Mouse (Mus musculus): ENCODE measurements around the gene Upf3b.
"Not testable (repeated sequence)": the region's sequence is repeated elsewhere in the genome, so short reads cannot be mapped to it uniquely, and the experiment has no call there.

The Upf3b gene

GRCm38 (mm10) chrX:37110193-37110880, at the start of gene Upf3b:
Gene Upf3b, minus strand, starts transcription at chrX:37110322.
- DNase-seq: peak; percentile 93 to 95

DNA sequence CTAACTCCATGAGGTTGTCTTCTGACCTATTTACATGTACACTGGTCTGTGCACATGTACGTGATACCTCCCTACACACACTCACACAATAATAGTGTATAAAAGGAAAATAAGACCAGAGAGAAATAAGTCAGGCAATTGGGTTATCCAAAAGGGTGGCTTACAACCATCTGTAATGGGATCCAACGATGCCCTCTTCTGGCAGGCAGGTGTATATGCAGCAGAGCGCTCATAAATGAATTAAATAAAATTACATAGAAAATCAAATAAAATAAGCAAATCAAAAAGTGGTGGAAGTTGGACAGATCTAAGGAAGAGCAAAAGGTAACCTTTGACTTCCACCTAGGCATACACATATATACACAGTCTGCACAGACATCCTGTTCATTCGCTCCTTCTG, 47.7 kb upstream of the Upf3b start:
- DNase-seq: peak in 1 of 2 experiments; percentile 4

- peak; percentile 27 to 33 for DNase-seq
Measured at GRCm38 (mm10) chrX:37144954-37145353, 34.8 kb upstream of the Upf3b start.

- not testable (repeated sequence) for DNase-seq
Measured at GRCm38 (mm10) chrX:37144498-37144897, 34.4 kb upstream of the Upf3b start.

DNA sequence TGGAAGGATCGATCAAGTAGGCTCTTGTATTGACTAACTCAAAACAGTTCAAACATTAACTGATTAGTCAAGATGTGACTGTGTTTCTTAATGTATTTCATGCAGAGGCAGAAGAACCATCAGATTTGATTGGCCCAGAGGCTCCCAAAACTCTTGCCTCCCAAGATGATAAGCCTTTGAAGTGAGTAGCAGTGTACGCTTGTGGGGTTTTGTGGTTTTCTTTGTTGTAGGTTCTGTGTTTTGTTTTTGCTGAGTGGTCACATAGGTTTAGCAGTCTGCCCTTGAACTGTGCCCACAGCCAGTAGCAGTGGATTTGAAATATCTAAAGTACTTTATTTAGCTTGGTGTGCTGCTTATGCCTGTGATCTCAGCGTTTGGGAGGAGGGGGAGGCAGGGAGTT, 31.6 kb upstream of the Upf3b start:
- no peak for DNase-seq

DNA sequence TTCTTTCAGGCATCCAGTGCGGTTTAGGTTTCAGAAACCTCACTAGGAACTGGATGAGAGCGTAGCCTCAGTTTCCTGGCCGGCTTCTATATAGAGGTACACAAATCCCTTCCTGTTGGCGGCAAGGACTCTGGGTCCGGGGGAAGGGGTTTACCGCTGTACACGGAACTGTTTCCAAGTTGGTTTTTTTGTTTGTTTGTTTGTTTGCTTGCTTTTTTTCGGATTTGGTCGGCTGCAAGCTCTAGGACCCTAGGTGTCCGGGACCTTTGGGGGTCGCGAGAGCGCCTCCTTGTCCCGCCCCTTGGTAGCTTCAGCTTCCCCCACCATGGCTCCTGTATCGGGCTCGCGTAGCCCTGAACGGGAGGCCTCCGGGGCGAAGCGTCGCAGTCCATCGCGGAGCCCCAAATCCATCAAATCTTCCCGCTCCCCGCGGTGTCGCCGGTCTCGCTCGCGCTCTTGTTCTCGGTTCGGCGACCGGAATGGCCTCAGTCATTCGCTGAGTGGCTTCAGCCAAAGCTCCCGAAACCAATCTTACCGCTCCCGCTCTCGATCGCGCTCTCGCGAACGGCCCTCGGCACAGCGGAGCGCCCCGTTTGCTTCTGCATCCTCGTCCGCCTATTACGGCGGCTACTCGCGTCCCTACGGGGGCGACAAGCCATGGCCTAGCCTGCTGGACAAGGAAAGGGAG, 16.7 kb upstream of the Upf3b start, which contains the start of gene Nkap:
Gene Nkap, plus strand, starts transcription at position 125 of the 688 bp plus-strand sequence.
- peak; percentile 79 to 84 for DNase-seq

DNA sequence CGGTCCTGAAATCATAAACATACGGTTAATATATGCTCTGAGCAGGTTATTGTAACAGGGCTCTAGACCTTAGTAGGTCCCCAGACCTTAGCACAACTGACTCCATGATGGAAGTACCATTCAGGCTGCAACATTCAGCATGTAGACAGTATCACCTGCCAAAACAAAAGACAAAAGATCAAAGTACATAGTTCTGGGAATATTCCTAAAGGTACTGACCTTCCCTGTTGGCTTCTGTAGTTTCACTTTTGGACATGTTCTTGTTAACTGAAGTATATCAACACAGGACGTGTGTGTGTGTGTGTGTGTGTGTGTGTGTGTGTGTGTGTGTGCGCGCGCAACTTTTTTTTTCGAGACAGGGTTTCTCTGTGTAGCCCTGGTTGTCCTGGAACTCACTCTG, 15.4 kb upstream of the Upf3b start:
- DNase-seq: no peak

GRCm38 (mm10) chrX:37120212-37120611, 10.1 kb upstream of the Upf3b start:
- DNase-seq: no peak

- DNase-seq: no peak
Measured at GRCm38 (mm10) chrX:37119585-37119984, 9.5 kb upstream of the Upf3b start.

DNA sequence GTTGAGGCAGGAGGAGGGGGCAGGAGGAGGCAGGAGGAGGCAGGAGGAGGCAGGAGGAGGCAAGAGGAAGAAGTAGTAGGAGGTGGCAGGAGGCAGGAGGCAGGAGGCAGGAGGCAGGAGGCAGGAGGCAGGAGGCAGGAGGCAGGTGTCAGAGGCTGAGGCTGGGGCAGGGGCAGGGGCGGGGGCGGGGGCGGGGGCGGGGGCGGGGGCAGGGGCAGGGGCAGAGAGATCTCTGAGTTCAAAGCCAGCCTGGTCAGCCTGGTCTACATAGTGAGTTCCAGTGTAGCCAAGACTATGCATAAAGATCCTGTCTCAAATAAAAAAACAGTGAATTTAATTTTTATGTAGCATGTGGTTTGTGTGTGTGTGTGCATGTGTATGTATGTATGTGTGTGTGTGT, 7.0 kb upstream of the Upf3b start:
- no peak for DNase-seq

DNA sequence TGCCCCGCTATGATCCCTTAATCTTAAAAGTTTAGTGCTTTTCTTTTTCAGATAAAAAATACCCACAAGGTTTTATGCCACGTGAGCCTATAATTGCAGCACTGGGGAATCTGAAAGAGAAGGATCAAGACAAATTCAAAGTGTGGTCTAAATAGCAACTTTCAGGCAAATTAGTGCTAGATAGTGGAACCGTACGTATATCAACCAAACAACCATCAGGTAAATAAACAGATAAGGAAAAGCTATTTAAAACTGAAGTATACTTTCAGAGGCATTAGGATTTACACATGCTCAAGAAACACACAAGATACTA, 715 bp upstream of the Upf3b start:
- no peak for DNase-seq

DNA sequence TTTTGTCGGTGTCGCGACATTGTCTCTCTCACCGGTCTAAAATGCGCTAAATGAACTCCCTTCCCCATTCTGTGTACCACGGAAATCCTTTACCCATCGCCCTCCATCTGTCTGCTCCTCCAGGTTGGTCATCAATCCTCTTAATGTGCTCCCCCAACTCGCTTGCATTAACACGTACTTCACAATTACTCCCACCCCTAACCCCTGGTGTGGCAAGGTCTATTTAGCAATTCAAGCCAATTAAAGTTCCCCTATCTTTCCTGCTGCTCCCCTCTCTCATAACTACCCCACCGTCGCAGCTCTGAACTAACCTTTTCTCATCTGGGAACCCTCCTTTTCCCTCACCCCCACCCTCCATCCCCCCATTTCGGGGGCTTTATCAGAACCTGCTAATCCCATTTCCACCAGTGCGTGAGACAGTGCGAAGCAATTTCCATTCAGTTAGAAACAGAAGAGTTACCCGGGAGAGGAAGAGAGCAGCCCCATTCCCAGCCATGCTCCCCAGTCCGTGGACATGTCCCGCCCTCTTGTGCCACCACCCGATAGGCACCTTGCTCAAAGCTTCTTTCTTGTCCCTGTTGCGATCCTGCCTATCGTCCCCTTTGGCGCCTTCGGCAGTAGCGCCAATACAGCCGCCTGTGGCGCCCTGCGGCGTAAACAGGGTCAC, 463 bp downstream of the Upf3b start:
- DNase-seq: no peak

DNA sequence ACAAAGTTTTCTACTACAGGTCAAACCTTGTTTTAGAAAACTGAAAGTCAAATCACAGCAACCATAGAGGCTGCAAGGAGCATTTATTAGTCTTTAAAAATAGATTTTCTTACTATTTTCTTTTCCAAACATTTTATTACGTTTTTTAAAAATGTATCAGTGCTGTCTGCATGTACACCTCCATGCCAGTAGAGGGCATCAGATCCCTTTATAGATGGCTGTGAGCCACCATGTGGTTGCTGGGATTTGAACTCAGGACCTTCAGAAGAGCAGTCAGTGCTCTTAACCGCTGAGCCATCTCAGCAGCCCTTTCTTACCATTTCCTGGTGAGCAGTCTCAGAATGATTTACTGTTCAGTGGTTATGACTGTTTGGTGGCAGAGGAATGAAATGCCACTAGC, 6.3 kb downstream of the Upf3b start:
- no peak for DNase-seq

GRCm38 (mm10) chrX:37098681-37099080, 11.4 kb downstream of the Upf3b start:
- no peak for DNase-seq

DNA sequence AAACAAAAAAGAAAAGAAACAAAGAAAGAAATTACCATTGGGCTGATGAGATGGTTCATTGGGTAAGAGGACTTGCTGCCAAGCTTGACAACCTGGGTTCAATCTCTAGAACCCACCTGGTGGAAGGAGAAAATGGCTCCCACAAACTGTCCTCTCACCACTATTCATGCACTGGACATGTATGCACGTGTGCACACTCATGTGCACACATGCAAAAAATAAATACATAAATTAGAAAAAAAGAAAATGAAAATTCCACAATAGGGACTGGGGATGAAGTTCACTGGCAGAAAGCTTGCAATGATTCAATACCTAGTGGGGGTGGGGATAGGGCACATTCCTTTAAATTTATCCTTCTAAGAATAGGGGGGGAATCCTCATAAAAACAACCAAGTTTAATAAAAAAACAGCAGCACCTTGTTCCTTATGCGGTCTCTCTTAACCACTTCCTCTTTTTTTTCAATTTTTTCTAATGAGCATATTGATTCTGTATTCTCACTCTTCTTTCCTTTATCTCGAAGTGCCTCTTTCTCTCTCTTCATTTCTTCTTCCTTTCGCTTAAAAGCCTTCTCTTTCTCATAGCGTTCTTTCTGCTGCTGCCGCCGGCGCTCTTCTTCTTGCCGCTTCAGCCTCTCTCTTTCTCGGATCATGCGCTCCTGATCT, 14.9 kb downstream of the Upf3b start:
- no peak for DNase-seq

DNA sequence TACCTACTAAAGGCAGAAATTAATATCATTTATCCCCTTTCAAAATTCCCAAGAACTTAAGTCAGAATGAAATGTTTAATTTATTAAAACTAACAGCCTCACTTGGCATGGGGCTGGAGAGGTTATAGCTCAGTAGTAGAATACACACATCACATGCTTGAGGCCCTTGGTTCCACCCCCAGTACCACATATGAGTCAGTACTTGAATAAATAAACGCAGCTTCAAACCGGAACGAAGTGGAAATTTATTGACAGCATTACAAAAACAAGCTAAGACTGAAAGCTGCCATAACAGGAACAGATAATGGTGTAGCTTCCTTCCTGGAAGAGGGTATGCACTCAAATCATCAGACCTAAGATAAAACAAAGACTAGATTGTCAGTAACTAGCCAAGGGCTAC, 18.7 kb downstream of the Upf3b start:
- DNase-seq: no peak

DNA sequence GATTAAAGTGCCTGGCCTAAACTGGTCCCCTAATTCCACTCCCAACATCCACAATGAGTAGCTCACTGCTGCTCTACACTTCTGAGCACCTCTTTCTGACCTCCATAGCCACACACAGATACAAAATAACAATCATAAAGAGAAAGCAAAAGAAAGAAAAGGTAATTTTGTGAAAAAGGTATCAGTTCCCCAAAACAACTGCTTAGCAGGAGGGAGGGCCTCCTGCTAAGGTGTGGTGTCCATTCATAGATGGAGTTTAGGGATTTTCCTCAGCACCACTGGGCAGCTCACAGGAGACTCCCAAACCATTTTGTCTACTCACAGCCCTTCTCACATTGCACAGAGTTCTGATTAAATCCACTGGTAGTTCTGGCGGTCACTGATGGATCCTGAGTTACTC, 21.3 kb downstream of the Upf3b start:
- DNase-seq: no peak

DNA sequence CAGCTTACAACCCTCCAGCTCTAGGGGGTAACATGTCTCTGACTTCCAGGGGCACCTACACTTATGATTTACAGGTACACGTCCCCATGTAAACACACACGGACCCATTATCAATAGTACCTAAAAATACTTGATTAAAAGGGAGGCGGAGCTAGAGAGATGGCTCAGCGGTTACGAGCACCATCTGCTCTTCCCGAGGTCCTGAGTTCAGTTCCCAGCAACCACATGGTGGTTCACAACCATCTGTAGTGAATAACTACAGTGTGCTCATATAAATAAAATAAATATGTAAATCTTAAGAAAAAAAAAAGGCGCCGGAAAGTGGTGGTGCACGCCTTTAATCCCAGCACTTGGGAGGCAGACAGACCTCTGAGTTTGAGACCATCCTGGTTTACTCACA, 24.5 kb downstream of the Upf3b start:
- no peak for DNase-seq

DNA sequence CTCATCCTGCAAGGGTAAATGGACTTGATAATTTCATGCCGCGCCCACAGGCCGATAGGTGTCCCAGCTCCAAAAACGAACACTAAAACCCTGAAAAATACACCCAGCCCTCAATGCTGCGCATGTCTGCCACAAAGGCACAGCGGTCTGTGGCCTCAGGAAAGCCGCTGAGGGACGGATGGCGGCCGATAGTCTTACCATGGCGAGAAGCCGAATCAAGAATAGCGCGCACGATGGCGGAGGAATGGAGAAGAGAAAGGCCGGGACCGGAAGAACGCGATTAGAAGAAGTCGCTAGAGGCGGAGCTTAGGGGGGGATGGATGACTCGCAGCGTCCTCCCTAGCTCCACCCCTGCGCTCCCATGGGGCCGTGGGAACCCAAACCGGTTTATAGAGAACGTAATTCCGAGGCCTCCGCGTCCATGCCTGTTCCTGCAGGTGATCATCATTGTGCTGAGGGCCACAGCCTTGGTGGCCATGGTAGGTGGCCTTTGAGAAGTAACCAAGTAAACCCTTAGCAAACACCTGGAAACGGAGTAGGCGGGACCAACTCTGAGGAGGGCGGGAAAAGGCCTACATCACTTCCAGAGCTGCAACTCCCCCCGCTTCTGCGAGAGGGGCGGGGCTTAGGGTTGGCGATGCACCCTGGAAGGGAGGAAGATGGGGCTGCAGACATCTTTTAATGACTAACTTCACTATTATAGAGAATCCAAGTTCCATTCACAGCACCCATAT, 25.0 kb downstream of the Upf3b start, which contains the start of gene Rpl39:
Gene Rpl39, minus strand, starts transcription at position 476 of the 734 bp plus-strand sequence.
- peak; percentile 87 to 93 for DNase-seq

DNA sequence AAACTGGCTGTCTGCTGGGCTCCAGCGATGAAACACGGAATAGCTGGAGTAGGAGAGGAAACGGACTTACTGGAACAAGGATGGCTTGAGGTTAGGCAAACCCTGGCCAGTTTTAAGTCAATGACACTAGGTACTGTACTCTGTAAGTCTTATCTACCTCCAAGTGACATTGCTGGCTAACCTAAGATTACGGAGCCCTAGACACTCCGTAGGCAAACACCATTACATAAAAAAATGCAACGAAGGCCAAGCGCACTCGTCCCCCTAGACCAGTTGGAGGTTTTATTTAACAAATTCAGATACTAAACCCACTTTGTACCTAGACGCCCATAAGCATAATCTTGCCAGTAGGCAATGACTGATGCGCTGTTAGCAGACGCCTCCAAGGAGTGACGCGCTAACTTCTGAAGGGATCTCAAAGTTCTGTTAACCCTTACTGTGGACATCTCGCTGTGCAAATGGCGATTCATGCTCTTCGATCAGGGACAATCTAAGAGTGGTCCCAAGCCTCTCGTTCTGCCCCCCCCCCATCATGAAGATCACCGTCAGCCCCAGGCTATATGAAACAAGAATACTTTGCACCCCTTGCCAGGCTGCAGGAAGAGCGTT, 25.7 kb downstream of the Upf3b start:
- DNase-seq: peak; percentile 14 to 52

GRCm38 (mm10) chrX:37081194-37081593, 28.9 kb downstream of the Upf3b start:
- DNase-seq: no peak

- DNase-seq: not testable (repeated sequence)
Measured at GRCm38 (mm10) chrX:37080345-37080744, 29.8 kb downstream of the Upf3b start.

Measured in kidney, postnatal 4 days (tissue).